Mouse (Mus musculus): ENCODE results near the gene Eml2.
"Not testable (repeated sequence)": the region's sequence is repeated elsewhere in the genome, so short reads cannot be mapped to it uniquely, and the experiment has no call there.

The Eml2 gene

DNA sequence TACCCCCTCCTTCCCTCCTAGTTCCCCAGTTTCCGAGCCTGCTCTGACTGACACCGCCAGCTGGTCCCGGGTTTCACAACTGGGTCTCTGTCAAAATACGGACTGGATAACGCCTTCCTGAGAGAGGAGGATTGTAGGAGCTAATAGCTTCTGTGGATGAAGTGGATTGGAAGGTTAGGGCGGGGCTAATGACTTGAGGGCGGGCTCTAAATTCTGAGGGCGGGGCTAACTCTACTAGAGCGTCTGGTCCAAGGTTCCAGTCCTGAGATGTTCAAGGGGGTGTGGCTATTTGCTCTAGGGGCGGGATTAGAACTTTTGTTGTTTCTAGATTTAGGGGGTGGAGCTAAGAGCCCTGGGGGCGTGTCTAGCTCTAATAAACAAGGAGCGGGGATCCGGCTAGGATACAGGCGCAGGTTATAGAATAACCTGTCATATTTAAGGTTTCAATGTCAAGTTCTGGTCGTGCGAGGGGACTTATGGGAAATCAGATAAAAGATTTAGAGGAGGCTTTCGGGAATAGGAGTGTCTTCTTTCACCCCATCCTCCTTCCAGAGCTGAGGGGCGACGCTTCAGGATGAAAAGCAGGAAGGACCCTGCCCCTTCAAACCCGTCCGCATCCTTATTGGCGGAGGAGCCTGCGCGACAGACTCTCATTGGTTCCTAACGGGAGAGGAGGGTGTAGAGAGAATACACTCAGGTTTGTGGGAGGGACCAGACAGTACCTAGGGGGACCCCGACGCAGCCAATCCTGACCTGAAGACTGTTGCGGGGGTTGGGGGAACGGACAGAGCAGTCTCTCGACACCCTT, at the start of gene Eml2:
Gene Eml2, plus strand, starts transcription at position 714 of the 808 bp plus-strand sequence.
- peak; percentile 88 for DNase-seq (ENCODE audit: low spot score)

DNA sequence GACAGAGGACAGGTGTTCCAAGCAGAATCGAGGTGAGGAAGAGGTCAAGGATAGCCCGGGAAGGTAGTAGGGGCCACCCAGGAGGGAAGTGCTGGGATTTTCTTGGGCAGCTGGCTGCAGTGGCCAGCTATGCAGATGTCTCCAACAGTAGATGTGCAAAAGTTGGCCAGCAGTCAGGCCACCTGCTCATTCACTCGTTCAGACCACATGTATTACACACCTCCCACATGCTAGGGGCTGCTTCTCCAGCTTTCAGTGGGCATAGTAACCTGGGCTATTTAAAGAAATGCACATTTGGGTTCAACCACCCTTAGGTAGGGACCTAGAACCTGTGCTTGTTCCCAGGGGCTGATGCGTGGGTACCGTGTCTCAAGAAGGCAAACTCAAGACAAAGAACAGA, 48.5 kb upstream of the Eml2 start:
- DNase-seq (ENCODE audit: low spot score) = no peak

DNA sequence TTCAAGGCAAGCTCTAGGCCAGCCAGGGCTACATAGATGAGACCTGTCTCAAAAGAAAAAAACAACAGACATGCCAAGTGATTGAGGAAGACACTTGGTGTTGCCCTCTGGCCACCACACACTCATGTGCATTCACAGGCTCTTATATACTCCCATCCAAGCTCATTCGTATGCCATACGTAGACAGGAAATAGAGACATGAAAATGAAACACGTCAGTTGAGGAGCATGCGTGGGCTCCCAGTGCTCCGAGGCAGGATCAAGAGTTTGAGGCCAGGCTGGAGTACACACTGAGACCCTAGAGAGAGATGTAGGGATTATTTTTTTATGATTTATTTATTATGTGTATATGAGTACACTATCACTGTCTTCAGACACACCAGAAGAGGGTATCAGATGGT, 46.8 kb upstream of the Eml2 start:
- DNase-seq (ENCODE audit: low spot score) = no peak

DNA sequence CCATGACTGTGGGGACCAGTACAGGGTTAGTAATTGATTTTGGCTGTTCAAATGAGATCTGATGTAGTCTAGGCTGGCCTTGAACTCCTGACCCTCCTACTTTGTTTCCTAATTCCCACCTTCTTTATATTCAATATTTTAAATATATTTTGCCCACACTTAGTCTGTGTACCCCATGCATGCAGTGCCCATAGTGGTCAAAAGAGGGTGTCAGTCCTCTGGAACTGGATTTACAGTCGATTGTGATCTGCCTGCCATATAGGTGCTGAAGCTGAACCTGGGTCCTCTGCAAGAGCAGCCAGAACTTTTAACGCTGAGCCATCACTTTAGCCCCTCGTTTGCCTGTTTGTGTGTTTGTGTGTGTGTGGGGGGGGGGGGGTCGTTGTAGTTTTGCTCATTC, 45.6 kb upstream of the Eml2 start:
- no peak for DNase-seq (ENCODE audit: low spot score)

DNA sequence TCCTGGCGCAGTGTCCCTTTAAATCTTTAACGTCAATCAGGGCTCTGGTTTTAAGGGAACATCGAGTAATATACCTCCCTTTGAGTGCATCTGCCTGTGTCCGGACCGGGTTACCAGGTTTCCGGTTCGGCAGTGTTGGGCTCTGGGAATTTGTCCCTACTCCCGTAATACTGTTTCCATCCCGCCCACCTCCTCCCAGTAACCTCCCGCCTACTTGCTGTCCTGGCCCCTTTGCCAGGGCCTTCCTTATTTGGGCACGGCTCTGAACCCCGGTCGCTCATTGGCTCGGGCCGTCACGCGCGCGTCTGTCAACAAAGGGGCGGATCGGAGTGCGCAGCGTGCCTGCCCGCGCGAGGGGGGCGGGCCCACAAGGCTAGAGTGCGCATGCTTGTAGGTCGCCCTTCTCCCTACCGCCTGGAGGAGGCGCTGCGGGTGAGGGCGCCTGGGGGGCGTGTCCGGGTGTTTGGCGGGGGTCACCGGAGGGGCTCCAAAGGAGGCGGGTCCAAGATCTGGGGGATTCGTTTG, 44.8 kb upstream of the Eml2 start:
- peak; percentile 96 for DNase-seq (ENCODE audit: low spot score)

DNA sequence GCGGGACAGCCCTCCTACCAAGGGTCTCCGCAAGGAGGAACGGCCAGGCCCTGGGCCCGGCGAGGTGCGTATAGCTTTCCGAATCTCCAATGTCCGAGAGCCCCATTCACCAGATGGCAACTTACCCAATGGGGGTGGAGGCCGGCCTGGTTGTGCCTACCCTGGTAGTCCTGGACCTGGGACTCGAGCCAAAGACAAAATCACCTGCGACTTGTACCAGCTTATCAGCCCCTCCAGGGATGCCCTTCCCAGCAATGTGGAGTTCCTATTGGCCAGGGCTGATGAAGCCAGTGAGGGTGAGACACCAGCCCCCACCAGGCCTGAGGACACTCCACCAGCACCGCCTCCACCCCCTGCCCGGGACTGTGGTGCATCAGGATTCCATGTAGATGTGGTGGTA, 40.1 kb upstream of the Eml2 start:
- DNase-seq (ENCODE audit: low spot score) = no peak

DNA sequence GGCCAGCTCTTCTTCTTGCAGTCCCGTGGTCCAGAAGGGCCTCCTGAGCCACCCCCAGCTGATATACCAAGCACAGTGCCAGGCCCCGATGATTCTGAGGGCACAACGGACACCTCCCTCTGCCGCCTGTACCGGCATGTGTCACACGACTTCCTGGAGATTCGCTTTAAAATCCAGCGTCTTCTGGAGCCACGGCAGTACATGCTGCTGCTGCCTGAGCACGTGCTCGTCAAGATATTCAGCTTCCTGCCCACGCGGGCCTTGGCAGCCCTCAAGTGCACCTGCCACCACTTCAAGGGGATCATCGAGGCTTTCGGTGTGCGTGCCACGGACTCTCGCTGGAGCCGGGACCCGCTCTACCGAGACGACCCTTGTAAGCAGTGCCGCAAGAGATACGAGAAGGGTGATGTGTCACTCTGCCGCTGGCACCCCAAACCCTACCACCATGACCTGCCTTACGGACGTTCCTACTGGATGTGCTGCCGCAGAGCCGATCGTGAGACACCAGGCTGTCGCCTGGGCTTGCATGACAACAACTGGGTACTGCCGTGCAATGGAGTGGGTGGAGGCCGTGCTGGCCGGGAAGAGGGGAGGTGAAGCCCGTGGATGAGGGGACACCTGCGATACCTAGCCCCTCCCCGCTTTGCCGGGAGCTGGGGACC, 39.4 kb upstream of the Eml2 start:
- DNase-seq (ENCODE audit: low spot score) = no peak

DNA sequence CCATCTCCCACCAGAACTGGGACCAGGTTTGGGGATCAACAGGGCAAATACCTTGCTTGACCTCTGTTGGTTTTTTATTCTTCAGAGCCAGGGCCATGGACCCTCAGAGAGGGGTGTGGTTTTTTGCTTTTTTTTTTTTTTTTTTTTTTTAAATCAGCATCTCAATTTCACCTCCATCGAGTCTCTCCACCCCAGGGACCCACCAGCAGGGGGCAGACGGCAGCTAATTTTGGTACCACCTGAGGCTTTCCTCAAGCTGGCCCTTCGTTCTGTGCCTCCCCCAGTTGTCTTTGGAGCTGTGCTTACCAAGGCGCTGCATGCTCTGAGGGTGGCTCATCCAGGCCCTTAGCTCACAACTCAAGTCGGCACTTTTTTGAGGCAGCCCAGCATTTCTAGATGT, 38.8 kb upstream of the Eml2 start:
- DNase-seq (ENCODE audit: low spot score) = no peak

DNA sequence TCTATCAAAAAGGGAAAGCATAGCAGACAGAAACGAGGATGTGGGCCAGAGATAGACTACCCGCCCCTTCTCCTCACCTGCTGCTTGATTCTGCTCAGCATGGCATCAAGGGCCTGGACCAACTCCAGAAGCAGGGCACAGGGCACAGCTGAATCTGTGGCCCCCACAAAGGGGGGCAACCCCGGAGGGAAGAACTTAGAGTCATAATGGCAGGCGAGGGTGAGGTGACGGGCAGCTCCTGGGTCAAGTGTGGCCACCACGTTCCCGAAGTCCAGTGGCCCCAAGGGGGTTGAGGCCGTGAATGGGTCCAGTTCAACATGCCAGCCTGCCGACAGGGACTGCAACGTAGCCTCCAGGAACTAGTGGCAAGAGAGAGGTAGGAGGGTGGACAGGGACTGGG, 29.4 kb upstream of the Eml2 start:
- DNase-seq (ENCODE audit: low spot score) = no peak

DNA sequence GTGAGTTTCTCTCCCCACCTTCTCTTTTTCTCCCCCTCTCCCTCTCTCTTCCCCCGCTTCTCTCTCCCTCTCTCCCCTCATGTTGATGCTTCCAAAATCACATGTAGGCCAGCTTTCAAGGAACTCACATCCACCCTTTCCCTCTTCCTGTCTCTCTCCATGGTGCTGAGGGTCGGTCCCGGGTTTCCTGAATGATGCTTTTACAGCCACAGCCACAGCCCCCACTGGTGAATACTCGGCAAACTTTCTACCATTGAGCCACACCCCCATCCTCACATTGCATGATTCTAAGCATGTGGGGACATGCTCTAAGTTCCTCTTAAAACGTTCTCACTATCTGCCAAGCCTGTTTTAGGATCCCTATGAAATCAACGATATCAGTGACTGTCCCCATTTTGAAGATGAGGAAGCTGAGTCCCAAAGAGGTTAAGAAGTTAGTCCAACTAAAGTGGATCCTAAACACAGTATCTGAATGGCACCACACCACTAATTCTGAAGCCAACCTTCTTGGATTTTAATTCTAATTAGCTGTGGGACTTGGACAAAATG, 28.6 kb upstream of the Eml2 start:
- no peak for DNase-seq (ENCODE audit: low spot score)

DNA sequence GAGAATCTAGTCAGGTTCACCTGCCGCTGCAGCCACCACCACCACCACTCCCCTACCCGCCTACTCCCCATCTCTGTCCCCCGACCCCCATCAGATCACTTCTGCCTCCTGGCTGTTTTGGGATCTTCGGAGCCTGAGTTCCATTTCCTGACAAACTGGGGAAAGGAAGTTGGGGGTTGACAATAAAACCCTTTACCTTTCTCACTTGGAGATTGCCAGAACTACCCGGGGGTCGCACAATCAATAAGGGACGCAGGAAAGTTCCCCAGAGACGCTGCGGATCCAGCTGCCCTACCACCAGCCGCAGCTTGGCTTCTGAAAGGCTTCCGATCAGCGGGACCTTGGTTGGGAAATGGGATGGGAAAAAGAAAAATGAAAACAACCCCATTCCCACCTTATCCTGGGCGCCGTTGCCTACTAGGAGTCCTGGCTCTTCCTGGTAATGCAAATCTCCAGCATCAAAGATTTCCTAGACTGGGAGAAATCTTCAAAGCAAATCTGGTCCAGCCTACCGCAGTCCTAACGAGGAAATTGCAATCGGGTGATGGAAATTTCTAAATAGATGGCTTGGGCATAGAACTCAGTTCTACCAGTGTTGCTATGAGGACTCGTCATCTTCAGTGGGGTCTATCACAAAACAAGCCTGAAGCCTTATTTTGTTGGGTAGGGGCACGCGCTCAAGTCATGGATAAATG, 27.9 kb upstream of the Eml2 start:
- DNase-seq (ENCODE audit: low spot score) = no peak

DNA sequence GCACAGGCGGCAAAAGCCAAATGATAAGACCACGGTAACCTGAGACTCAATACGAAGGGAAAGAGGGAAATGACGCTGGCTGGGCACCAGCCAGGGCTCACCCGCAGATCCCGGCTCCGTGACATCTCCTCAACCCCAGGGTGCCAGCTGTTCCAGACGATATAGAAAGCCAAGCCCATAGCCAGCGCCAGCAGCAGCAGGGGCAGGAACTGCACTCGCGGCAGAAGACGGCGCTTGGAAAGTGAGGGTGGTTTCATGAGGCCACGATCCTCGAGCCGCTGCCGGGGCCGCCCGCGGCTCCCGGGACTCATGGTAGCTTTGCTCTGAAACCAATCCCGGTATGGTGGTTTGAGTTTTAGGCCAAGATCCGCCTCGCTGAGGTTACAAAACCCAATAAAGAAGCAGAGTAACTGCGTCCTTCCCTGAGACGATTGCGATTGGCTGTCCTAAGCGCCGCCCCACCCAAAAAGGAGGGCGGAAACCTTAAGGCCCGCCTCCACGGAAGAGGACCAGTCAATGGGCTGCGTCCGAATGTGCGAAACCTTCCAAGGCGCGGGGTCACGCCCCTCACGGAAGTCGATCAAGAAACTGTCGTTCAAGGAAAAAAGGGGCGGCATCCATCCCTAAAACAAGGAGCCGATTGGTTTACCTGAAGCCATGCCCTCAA, 27.2 kb upstream of the Eml2 start, which contains the start of gene Qpctl:
Gene Qpctl, minus strand, starts transcription at position 417 of the 667 bp plus-strand sequence.
- DNase-seq (ENCODE audit: low spot score) = peak; percentile 98

DNA sequence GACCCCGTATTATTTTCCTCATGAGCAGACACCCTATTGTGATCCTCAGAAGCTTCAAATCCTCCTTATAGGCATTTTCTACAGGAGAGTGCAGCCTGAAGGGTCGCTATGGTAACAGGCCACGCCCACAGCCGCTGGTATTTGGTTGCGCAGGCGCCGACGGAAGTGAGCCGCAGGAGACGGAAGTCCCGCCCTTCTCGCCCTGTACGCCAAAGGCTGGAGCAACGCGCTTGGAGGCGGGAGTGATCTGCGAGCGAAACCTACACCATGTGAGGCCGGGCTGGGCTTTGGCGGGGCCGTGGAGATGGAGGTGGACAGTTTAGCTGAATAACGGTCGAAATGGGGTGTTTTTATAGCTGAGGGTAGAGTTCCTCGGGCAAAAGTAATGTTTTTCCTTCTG, 26.6 kb upstream of the Eml2 start, which contains the start of gene Snrpd2:
Gene Snrpd2, plus strand, starts transcription at position 97 of the 400 bp plus-strand sequence.
- peak; percentile 92 for DNase-seq (ENCODE audit: low spot score)

DNA sequence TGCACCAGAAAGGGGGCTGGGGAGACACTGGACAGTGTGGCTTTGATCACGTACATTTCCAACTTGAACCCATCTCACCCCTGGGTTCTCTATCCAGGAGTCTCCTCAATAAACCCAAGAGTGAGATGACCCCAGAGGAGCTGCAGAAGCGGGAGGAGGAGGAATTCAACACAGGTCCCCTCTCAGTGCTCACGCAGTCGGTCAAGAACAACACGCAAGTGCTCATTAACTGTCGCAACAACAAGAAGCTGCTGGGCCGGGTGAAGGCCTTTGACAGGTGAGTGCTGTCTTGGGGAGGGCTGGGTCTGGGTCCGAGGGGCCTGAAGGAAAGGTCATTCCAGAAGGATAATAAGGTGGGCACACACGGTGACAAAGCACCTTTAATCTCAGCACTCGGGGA, 25.1 kb upstream of the Eml2 start:
- DNase-seq (ENCODE audit: low spot score) = not testable (repeated sequence)

DNA sequence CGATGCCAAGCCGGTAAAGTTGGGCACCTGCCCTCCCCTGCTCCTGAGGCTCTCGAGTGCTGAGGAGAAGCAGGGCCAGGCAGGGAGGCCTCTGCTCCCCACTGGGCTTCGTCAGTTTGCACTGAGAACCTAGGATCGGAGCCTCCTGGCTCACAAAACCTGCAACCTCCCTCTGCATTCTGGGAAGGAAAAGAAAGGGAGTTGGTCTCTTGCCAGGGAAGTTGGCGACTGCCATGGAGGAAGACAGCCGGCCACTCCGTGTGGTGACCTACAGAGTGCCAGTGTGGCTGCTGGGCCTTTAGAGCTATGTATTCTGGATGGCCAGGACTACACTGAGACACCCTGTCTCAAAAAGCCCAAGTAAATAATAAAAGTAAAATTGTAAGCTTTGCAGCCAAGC, 21.4 kb upstream of the Eml2 start:
- DNase-seq (ENCODE audit: low spot score) = no peak

DNA sequence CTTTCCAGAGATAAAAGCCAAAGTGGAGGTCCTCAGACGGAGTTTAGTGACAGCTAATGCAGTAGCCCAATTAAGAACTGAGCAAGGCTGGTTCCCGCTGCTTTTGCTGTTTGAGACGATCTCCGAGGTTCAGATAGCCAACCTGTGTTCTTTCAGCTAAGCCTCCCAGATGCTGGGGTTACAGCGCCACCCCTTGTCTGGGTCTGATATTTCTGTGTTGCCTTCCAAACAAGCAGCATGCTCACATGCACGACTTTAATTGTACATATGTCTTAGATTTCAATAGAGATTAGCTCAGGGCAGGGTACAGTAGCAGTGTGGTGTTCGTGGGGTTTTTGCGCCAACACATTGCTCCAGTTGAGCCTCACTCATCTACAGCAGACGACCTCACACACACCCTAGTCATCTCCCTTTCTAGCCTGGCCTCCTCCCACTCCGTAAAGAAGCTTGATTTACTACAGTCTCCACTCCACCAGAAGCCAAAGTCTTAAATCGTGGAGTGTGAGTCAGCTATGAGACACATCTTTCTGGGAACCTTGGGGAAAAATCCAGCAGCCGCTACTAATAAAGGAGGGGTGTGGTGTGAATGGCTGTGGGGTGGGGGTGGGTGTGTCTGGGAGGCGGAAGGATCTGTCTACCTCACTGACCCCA, 20.3 kb upstream of the Eml2 start:
- DNase-seq (ENCODE audit: low spot score) = no peak

DNA sequence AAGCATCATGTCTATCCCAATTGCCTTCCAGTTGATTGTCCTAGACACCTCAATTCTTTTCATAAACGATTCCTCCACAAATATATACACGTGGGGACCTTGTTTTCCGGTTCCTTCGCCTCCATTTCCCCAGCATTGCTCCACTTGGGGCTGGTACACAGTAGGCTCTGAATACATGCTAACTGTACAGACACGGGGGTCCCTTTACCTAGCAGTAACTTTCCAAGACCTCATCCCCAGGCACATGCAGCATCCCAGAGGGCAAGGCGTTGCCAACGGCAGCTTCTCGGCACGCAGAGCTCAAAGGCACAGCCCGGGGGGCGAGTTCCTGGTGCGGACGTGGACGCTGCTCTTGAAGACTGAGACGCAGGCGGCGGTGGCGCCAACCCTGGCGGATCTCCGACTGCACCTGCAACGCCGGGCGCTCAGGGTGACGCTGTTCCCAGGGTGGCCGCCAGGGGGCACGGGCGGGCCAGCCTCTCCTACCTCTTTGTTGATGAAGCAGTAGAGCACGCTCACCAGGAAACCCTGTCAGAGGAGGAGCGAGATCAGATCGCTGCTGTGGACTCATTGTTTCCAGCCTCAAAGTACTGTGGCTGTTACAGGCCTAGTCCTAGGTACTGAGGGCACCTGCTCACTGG, 18.9 kb upstream of the Eml2 start:
- peak; percentile 90 for DNase-seq (ENCODE audit: low spot score)

DNA sequence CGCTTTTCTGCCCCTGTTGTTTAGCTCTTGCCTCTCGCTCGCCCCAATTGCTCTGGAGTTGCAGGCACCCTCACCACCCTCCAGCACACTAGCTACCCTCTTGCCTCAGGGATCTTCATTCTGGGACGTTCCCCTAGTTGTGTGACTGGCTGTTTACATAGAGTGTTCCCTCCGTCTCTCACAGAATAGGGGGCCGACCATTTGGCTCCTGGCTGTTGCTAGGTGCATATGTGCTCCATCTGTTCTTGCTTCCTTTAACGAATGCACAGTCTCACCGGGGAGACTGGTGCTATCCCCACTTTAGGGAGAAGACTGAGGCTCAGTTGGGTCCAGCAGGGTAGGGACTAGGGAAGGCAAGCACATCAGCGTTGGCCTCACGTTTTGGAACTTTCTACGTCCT, 17.6 kb upstream of the Eml2 start:
- DNase-seq (ENCODE audit: low spot score) = no peak

DNA sequence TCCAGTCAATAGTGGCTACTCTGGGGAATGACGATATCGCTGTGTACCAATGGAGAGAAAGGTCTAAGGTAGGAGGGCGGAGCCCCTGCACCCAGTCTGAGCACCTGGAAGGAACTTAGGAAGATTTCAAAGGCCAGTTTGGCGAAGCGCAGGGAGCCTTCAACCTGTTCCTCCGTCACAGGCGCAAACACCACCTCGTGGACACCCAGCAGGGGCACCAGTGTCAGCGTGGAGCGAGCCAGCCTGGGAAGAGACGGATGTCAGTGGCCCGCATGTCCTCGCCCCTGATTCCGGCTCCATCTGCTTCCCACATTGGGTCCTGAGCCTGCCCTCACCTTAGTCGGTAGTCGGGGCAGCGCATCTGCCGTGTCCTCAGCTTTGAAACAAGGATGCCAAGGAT, 16.8 kb upstream of the Eml2 start:
- DNase-seq (ENCODE audit: low spot score) = no peak

DNA sequence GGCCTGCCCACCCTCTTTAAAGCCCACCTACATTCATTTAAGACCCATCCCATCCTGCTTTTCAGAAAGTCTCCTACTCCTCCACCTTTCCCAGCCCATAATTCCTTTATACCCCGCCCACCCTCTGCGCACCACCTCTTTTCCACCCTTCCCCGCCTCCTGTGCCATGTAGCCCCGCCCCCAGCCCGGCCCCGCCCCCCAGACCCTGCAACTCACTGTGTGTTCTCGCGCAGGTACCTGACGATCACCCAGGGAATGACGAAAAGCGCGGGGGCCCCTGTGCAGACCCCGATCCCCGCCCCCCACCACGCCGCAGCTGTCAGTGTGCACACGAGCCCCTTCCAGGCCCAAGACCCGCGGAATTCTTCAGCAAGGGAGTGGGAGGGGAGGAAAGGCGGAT, 16.1 kb upstream of the Eml2 start:
- no peak for DNase-seq (ENCODE audit: low spot score)

DNA sequence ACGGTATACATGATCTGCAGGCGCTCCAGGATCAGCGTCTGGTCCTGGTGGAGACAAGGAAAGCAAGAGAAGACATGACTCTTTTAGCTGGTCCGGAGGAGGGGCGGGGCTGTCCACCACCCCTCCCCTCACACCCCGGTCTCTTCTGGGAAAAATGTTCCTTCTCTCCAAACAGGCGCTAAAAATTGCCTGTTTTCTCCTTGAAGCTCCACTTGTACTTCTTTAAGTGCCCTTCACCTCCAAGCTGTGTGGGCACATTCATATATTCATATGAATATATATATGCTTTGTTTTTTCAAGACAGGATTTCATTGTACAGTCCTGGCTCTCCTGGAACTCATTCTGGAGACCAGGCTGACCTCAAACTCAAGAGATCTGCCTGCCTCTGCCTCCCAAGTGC, 13.3 kb upstream of the Eml2 start:
- DNase-seq (ENCODE audit: low spot score) = no peak

All from left cerebral cortex, adult 11 months (tissue).